Mouse (Mus musculus) cerebellum, adult 9-10 months (tissue): Measurements from ENCODE around the gene Klf13.

ENCODE experiments used
- DNase-seq: peaks from one replicate; pipeline ENCODE4 v3.0.0; 2022

Gene Klf13

DNA sequence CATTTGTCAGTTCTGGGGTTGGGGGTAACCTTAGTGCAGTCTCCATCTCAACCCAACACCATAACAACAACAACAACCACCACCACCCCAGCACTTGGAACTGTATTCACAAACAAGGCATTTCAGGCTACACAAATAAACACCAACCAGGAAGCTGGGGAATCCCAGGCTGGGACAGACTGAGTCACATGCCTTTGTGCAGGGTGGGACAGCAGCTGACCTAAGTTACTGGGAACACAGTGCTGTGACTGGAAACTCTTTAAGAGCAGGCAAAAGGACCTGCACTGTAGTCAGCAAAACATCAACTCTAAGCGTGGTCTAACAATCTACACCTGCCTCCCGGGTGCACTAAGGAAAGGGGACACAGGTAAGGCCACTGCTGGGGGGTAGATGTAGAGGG lies 33.5 kb downstream of the Klf13 start:
- no peak for DNase-seq

DNA sequence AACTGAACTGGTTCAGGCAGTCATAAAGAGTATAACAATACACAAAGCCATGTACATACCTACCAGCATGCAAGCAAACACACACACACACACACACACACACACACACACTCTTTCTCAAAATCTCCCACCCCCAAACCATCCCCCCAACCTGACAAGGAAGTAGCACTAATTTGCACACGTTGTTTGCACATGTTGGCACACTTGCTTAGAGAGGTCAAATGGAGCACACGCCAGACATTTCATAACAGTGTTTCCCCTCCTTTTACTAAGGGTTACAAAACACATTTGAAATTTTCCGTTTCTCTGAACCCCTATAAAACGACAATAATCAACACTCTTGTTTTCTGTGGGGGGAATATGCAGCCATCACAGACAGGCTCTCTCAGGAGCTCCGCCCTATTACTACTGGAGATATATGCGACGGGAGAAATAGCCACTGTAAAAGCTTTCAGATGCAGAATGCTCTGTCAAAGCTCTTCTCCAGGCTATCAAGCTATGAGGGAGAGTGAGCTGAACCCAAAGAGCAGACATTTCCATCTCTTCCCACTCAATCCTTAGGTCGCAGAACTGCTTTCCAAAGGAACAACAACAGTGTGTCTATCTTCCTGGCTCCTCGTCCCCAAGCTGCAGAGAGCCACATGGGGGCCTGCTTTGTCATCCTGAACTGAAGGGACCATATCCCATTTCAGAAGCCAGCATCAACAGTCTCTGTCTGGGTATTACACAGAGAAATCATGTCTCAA lies 34.9 kb downstream of the Klf13 start:
- no peak for DNase-seq

DNA sequence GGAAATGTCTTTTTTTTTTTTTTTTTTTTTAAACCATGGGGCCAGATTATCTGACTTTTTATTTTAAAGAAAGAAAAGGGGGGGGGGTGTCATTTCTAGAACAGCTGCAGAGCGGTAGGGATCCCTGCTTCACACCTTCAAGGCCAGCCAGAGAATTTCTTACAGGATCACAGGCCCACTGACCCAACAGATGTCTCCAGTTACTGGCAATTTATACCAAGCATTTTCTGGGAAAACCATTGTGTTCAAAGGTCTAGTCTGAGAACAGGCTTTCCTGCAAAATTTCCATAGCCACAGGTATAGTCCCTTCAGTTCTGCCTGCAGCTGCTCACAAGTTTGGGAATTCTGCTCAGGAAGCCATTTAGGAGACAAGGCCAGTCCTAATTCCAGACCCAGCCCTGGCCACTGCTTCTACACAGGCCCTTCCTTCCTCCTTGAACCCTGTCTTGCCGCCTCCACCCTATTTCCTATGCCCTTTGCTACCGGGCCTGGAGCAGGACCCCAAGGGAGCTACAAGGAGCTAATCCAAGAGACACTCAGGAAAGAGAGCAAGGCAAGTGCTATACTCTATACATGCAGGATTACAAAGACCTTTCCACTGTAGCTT lies 36.0 kb downstream of the Klf13 start:
- no peak for DNase-seq

DNA sequence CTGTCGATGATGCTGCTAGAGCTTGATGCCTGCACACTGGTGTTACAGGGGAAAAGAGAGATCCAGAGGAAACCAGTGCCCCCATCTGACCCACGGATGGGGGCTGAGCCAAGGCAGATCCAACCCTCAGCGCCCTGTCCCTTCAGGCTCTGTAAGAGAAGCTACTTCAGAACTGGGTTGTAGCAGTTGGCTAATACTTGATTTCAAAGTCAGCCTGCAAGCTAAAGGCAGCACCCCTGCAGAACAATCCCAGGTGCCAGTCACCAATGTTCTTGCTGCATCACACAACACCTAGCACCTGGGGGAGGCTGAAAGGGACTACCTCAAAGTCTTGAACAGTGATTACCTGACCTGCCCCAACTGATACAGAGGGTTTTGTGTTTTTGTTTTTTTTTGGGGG lies 36.8 kb downstream of the Klf13 start:
- no peak for DNase-seq

DNA sequence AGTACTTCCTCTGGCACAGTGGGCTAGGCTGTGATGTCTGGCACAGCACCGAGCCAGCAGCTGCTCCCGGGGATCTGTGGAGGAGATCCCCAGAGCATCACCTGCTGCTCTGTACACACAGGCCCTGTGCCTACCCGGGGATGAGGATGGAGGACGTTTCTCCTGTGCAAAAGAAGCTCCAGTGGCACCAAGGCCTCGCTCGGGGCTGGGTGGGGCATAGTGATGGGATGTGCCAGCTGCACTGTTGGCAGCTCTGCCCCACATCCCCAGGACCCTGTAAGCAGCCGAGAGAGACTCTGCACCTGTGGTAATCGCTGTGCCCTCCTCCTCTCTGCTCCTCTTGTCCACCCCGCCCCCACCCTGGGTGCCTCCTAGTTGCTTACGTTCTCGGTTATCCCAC lies 37.4 kb downstream of the Klf13 start:
- DNase-seq, result no peak

DNA sequence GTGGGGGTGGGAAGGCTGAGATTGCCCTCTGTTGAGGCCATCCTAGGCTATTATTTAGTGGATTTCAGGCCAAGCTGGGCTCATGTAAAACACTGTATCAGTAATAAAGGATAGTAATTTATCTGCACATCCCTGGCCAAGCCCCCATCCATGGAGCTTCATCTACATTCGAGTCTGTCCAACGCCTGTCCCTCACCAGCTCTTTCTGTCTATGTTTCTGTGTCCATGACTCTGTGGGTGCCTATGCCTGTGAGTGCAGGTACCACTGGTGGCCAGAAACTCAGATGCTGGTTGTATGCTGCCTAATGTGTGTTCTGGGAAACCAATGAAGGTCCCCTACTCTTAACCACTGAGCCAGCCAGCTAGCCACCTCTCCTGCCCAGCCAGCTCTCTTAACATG lies 38.3 kb downstream of the Klf13 start:
- DNase-seq, result no peak

DNA sequence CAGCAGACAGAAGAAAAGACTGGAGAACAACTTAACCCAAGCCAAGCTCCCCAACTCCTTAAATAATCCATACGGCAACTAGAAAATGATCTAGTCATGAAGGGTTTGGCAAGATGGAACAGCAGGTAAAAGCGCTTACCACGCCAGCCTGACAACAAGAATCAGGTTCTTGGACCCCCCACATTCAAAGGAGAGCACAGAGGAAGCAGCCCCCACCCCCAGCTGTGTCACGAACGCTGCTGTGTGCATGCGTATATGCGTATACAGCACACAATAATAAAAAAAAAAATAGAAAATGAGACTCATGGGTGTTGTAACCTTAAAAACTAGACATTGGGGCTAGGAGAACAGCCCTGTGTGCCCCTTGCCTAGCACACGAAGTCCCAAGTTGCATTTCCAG lies 38.8 kb downstream of the Klf13 start:
- no peak for DNase-seq

DNA sequence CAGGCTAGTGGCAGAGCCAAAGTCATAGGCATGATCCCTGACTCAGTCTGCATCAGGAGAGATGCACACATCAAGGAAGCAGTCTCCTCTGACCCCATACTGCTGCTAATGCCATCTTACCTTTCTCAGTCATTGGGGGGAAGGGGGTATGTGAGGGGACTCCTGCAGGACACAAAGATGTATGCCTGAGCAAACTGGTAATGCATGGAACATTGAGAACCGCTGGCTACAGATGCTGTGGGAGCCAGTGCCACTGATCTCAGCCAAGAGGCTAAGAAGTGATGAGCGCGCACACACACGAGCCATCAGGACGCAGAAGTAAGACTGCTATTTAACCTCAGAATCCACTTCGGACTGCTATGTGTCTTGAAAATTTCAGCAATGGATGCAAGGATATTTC lies 40.5 kb downstream of the Klf13 start:
- no peak for DNase-seq

DNA sequence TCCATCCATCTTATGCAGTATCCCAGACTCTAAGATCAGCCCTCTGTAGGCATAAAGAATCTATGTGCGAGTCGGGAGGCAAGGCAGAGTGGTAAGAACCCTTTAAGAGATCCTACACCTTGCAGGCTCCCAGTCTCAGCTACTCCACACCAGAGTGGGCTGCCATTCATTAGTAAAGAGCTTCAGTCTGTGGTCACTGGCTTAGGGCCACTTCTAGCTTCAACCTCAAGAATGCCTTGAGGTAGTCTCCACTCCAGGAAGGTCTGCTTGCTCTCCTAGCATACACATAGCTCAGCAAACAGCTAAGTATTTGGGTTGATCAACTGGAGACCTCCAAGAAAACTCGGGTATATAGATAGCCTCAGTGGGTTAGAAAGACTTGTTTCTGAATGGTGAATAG lies 41.1 kb downstream of the Klf13 start:
- DNase-seq, result no peak

DNA sequence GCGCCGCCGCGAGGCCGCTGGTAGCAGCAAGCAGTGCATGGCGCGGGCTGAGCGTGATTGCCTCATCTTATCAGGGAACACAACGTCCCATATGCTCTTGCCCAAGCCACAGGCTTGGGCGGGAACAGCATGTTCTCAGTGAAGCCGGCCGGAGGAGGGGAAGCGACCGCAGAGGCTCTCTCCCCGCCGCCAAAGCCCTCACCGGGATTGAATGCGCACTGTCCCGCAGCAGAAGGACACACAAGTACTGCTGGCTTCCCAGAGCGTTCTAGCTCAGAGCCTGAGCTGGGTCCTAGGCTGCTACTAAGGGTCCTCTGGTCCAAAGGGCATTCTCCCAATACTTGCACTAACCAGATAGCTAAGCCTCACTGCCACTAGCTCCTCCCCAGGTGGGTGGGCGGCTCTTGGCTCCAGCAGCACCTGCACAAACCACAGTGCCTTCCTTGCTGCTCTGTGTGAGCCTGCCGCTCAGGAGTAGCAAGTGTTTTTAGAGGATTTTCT lies 41.7 kb downstream of the Klf13 start:
- DNase-seq, result peak; percentile 97

DNA sequence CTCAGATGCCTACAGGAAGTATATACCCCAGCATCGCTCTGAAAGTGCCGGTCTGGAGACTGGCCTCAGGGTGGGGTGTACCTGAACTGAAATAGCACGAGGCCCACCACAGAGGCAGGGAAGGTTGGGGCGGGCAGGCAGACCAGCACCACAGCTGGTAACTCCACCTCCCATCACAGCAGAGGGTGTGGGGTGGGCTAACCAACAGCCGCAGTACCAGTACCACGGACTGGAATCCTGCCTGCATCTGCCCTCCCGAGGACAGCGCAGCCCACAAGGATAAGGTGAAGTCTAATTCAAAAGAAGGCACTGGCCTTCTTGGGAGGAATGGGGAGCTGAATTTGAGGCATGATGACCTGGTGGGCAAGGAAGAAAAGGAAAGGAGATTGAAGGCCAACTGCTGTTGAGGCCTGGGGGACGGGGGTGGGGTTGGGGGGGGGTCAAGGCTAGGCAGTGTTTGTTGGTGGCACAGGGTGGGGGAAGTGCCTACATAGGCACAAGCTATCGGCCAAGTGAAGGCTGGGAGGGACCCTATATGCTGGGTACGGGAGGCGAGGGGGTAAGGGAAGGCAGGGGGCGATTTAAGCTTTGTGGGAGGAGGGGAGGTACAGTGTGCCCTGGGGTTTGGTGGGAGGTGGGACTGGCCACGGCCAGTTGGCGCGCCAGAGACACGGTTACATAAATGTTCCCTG lies 42.3 kb downstream of the Klf13 start:
- DNase-seq, result peak; percentile 71

DNA sequence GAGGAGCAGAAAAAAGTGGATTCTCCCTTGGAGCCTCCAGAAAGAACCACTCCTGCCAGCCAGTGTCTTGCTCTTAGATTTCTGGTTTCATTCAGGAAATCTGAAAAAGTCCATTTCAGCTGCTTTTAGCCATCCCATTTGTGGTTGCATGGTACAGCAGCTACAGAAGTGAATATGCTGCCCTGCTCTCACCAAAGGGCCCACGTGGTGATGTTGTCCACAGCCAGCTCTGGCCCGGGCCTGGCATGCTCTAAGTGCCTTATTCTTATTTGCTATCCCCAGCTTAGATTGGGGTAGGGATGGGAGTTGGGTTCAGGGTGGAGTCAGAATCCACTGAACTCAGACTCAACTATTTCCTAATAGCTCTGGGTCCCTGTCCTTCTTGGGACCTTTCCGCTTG lies 43.5 kb downstream of the Klf13 start:
- no peak for DNase-seq

DNA sequence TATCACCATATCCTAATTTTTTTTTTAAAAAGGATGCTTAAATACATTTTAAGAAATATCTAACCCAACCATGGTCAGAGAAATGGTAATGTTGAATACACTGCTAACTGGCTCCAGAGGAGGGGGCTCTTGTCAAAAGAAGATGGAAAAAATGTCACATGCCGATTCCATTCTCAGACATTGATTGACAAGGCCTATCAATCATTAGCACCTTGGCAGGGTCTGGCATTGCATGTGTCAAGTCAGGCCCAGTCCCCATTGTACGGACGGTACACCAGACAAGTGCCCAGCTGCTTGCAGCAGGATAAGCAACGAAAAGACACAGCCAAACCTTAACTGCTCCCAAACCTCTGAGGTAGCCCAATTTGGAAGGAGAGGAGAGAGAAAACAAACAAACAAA lies 44.1 kb downstream of the Klf13 start:
- no peak for DNase-seq

DNA sequence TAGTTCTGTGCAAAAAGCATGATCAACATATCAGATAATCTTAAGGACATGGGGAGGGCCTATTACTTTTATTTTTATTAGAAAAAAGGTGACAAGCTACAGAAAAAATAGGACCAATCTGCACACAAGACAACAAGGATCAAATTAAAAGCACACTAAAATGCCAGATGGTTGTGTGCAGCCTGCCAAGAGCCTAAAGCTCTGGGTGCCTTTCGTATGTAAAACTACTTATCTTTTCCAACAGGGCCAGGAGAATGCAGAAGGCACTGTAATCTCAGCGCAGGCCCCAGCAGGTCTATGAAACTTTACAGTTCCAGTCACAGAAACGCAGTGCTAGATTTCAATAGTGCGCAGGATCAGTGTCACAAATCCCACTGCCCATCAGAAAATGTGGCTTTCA lies 45.0 kb downstream of the Klf13 start:
- peak; percentile 79 for DNase-seq

DNA sequence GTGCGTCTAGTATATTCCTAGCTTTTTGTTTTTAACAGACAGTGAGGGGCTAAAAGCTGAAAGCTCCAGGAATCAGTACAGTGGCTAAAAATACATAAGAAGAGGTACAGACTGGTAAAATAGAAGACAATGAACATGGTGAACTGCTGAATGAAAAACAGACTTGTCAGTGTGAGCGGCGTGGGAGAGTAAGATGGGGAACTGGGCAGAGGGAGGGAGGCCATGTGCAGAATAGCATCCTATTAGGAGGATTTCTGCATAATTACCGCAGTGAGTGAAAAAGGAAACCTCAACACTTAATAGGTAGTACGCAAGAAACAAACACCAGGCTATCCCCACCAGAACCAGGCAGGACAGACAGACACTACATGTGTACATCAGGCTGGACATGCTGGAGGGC lies 45.5 kb downstream of the Klf13 start:
- DNase-seq, result no peak

DNA sequence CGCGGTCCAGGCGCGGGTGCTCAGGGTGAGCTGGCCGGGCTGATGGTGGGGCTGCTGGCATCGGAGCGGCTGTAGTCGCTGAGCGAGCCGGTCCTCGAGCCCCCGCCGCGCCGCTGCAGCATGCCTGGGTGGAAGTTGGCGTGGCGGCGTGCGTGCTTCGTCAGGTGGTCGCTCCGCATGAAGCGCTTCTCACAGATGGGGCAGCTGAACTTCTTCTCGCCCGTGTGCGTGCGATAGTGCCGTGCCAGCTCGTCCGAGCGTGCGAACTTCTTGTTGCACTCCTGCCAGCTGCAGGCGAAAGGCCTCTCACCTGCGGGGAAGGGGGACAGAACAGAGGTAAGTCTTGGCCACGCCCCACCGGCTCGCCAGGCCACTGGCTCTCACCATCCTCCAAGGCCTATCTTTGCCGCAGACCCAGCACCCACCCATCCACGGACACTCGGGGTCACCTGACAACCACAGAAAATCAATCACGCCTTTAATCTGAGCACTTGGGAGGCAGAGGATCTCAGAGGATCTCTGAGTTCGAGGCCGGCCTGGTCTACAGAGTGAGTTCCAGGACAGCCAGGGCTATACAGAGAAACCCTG lies 47.1 kb downstream of the Klf13 start:
- DNase-seq, result no peak

DNA sequence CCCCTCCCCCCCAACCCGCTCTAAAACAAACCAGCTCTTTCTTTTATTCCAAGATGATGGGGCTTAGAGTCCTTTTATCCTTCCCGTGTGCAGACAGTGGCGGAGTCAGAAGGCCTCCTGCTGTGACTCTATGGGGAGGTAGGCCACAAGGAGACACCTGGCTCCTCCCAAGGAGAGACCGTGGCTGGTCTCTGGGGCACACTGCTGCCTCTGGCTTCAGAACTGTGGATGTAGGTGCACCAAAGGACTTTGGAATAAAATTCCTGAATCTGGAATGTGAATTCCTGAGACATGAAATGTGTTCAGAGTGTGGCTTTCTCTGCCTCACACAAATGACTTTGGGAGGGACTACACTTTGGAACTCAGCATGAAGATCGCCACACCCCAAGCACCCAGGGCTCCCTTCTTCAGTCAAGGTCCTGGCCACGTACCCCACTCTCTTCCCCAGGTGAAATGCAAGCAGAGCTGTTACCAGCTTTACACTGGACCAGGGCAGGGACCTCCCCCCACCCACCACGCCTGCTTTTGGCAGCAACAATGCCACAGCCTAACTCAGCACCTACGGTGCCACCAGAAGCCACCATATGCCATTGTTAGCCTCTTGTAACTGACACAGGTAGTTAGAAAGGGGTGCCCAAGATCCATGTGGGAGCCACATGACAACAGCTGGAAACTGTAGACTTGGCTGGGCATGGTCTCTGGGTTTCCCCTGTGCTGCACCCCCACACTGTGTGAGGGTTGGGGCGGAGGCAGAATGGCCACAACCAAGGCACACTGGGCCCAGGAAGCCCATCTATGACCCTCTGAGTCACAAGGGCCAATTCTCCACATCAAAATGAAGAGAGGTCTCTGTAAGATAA lies 49.4 kb downstream of the Klf13 start:
- DNase-seq, result peak; percentile 65

DNA sequence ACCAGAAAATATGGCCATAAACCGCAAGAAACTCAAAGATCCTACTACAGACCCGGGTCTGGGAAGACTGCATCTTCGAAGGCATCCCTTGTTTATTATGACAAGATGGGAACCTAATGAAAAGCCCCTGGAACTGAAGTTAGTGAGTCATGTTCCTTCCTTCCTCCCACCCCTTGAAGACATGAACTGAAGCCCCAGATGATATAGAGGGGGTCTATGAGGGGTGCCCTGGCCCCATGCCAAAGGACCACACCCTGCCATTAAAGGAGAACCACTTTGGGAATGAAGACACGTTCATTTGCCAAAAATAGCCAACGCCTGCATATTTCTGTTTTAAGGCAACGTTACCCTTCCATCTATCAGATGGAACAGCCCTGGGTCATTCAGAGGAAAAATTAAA lies 50.0 kb downstream of the Klf13 start:
- DNase-seq, result peak; percentile 57

DNA sequence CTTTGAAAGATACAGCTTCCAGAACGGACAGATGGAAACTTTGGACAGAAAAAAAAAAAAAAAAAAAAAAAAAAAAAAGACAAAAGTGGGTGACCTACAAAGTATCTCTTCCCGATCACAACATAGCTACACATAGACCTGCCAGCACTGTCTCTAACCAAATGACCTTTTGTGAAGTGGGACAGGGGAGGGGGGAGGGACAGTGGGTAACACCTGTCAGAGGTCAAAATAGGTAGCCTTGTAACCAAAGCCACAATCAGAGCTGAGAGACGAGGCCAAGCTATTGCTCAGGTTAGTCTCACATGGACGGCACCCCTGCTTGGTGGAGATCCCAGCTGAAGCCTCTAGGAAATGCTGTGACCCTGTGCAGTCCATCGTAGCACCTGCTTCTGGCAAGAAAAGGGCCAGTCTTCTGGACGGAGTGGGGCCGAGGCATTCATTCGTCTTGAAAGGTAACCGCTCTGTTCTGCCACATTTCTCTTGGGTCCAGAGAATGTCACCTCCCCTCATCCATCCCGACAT lies 51.1 kb downstream of the Klf13 start:
- DNase-seq, result peak; percentile 43

DNA sequence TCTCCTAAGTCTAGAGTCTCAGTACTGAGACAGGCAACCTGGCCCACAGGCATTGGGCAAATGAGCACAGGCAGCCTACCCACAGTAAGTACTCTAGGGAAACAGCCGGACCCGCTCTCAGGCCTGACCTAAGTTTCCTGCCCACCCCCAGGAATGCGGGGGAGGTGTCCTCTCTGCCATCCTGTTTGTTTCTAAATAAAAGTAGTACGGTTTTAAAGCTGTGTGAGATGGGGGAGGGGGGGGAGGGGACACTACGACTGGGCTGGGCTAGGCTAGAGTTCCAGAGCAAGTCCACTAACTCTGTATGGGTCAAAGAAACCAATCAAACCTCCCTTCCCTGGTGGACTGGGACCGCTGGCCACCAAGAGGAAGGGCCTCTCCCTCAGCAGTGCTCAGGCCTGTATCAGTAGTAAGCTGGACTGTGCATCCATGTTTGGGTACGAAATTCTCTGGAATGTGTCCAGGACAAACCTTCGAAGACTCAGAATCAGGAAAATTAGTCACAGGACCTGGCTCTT lies 51.6 kb downstream of the Klf13 start:
- peak; percentile 31 for DNase-seq

DNA sequence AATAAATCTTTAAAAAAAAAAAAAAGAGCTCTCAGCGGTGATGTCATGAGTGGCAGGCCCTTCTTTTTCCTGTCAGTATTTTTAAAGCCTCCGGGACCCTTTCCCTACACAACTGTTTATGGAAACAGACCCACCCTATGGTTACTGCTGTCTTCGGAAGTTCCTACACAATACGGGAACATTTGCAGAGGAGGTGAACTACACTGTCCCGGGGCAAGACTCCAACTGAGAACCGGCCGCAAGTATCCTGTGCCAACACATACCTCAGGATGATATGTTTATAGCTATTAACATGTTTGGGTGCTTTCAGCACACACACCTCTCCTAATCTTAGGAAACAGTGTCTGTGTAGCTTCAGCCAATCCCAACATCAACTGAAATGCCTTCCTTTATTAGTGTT lies 53.7 kb downstream of the Klf13 start:
- no peak for DNase-seq

DNA sequence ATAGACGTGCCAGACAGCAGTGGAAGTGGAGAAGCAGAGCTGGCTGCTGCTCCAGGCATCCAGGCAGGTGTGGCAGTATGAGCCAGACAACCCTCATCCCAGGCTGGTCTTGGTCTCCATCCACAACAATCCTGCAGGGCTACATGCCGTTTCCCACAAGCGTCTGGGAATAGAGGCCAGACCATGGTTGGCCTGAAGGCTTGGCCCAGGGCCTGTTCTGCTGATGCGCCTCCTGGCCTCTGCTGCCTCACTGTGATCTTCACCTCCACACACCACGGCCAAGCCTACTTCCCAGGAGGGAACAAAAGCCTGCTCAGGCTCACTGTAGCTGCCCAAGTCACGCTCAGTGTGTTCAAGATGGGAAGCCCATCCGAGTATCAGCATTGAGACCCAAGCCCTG lies 56.0 kb downstream of the Klf13 start:
- DNase-seq, result peak; percentile 78
